In genomic region chr15:89376040-89376439, GRCm38 (mm10) we compare ENCODE assay signal across 29 mouse cellular contexts. TPM values are rescaled to one million over a fixed set of nuclear protein-coding genes. Genes with fewer than 3 reads are reported as not detected.
DNase-seq lines count a peak whose midpoint lies in the region; ATAC-seq and TF ChIP-seq lines count a peak whose summit lies in the region.
"Had no signal": no experiment of that assay in that cellular context is flagged by ENCODE, and none has a peak within 500 bp of the region (broad histone marks: within the 10 kb centered on the region; RNA-seq: fewer than 3 reads in every experiment).

No protein-coding gene starts in this region.

- TF ChIP-seq POLR2A in liver, adult 2 months (IDR thresholded peaks at IDR 0.05; ENCODE audit: extremely low read depth, insufficient read depth, low read length), result peak; percentile 43; the same call in 1 of the 2 replicates
- TF ChIP-seq POLR2A in small intestine, adult 2 months (IDR thresholded peaks at IDR 0.05; ENCODE audit: low read depth, low read length), result no peak

- peak overlapping the region; percentile 90 for H3K27ac ChIP-seq in liver, adult 2 months (replicated peaks; ENCODE audit: insufficient read depth, low read depth, low read length)
- H3K27ac ChIP-seq in liver, embryonic 12.5 days, result no peak overlapping the region
- peak overlapping the region; percentile 44; the same call in 1 of the 2 replicates for H3K27ac ChIP-seq in small intestine, adult 2 months (ENCODE audit: insufficient read depth, low read depth, low read length)
- H3K27ac ChIP-seq: embryonic facial prominence, embryonic 10.5 days; embryonic facial prominence, embryonic 13.5 days; forebrain, embryonic 12.5 days; forebrain, embryonic 15.5 days; heart, embryonic 15.5 days; hindbrain, embryonic 10.5 days; hindbrain, embryonic 13.5 days had no signal

- peaks cover 16% of the 10 kb centered on the region for H3K4me1 ChIP-seq in liver, adult 2 months (ENCODE audit: control insufficient read depth, insufficient read depth, low read length)
- peaks cover 51% of the 10 kb centered on the region for H3K4me1 ChIP-seq in liver, embryonic 12.5 days
- H3K4me1 ChIP-seq in small intestine, adult 2 months (ENCODE audit: control insufficient read depth, insufficient read depth, insufficient read length, low read length), result peaks cover 39% of the 10 kb centered on the region

- no peak for TF ChIP-seq CTCF in liver, adult 2 months (IDR thresholded peaks at IDR 0.05; ENCODE audit: low read depth, low read length)
- TF ChIP-seq CTCF in small intestine, adult 2 months (IDR thresholded peaks at IDR 0.05; ENCODE audit: extremely low read depth, insufficient read length, insufficient replicate concordance, low read depth, low read length), result no peak

- ATAC-seq in liver, embryonic 12.5 days, result no peak
- ATAC-seq: CD4-positive, CD25-positive, alpha-beta regulatory T cell, adult 4 months; forebrain, embryonic 15.5 days; hindbrain, embryonic 16.5 days had no signal

- H3K4me2 ChIP-seq in liver, embryonic 12.5 days, result no peak overlapping the region
- H3K4me2 ChIP-seq: embryonic facial prominence, embryonic 13.5 days; forebrain, embryonic 12.5 days; forebrain, embryonic 15.5 days; heart, embryonic 12.5 days; heart, embryonic 15.5 days; hindbrain, embryonic 13.5 days had no signal

- H3K36me3 ChIP-seq in liver, adult 2 months (ENCODE audit: control insufficient read depth, insufficient read depth, low read length), result peaks cover 6% of the 10 kb centered on the region; the same call in 1 of the 2 replicates
- peaks cover 19% of the 10 kb centered on the region for H3K36me3 ChIP-seq in liver, embryonic 12.5 days
- peaks cover 14% of the 10 kb centered on the region for H3K36me3 ChIP-seq in small intestine, adult 2 months (ENCODE audit: control insufficient read depth, insufficient read depth, low read length)

- H3K27me3 ChIP-seq in liver, adult 2 months (ENCODE audit: control insufficient read depth, insufficient read depth, low read length), result no peaks in the 10 kb centered on the region
- H3K27me3 ChIP-seq in liver, embryonic 12.5 days (replicated peaks), result peaks cover 45% of the 10 kb centered on the region
- no peaks in the 10 kb centered on the region for H3K27me3 ChIP-seq in small intestine, adult 2 months (ENCODE audit: control insufficient read depth, insufficient read depth, low read length)

- H3K79me2 ChIP-seq in liver, adult 2 months (ENCODE audit: control insufficient read depth, insufficient read depth, low read length), result peaks cover 4% of the 10 kb centered on the region; the same call in 1 of the 2 replicates

- H3K9me3 ChIP-seq in liver, embryonic 12.5 days (replicated peaks), result no peaks in the 10 kb centered on the region
- H3K9me3 ChIP-seq: embryonic facial prominence, embryonic 10.5 days; embryonic facial prominence, embryonic 13.5 days; forebrain, embryonic 12.5 days; forebrain, embryonic 15.5 days; heart, embryonic 12.5 days; heart, embryonic 15.5 days; hindbrain, embryonic 10.5 days; hindbrain, embryonic 13.5 days had no signal

- 36% methylated on average over 7 of the region's 7 CpGs for WGBS in liver, adult 2 months
- WGBS in liver, embryonic 12.5 days (ENCODE audit: insufficient replicate concordance), result 64% methylated on average over 7 of the region's 7 CpGs
- 73% methylated on average over 7 of the region's 7 CpGs for WGBS in small intestine, adult 2 months

- H3K4me3 ChIP-seq in liver, adult 2 months (ENCODE audit: insufficient read depth, low read depth, low read length), result peak overlapping the region; percentile 60
- H3K4me3 ChIP-seq in liver, embryonic 12.5 days, result no peak overlapping the region
- peak overlapping the region; percentile 49; the same call in 1 of the 2 replicates for H3K4me3 ChIP-seq in small intestine, adult 2 months (ENCODE audit: low read depth, low read length)
- H3K4me3 ChIP-seq: embryonic facial prominence, embryonic 13.5 days; erythroblast, embryonic 14.5 days; forebrain, embryonic 12.5 days; forebrain, embryonic 15.5 days; heart, embryonic 12.5 days; heart, embryonic 15.5 days; hindbrain, embryonic 10.5 days; hindbrain, embryonic 13.5 days had no signal

- peak; percentile 57 for DNase-seq in cerebellum, adult 9-11 months
- DNase-seq in cerebellum, adult 11-12 months, result no peak
- DNase-seq in liver, adult 2 months (ENCODE audit: extremely low read depth, low read depth, low spot score), result peak; percentile 100
- DNase-seq in adrenal gland, postnatal 25 days, result no peak
- DNase-seq: adrenal gland, adult 2 months; cerebellum, adult 11 months; cerebellum, adult 8-10 months; embryo, embryonic 11 days; gastrocnemius, postnatal 25 days; heart, adult 18-20 months; heart, postnatal 10 days; heart, postnatal 36 days had no signal

- peak overlapping the region; percentile 75 for H3K9ac ChIP-seq in liver, adult 2 months (ENCODE audit: low read depth, low read length)
- H3K9ac ChIP-seq in liver, embryonic 12.5 days, result no peak overlapping the region
- H3K9ac ChIP-seq: embryonic facial prominence, embryonic 13.5 days; forebrain, embryonic 12.5 days; forebrain, embryonic 15.5 days; heart, embryonic 12.5 days; heart, embryonic 15.5 days; hindbrain, embryonic 13.5 days had no signal

RNA-seq across cellular contexts. Expression of gene Tymp, which starts 0.8 kb away (rescaled TPM):
- total RNA-seq in liver, adult 2 months (2014; rRNA removed), result 48.7 and 62.5 TPM in 2 replicates
- 126 and 160 TPM in 2 replicates for polyA plus RNA-seq in liver, adult 2 months (2012; rRNA removed)
- 0.62 and 0.75 TPM in 2 replicates for polyA plus RNA-seq in liver, embryonic 12.5 days (2016; fragmentation: Nextera tagmentation; extraction: Ambion mirVana)
- 114 and 152 TPM in 2 replicates for polyA plus RNA-seq in small intestine, adult 2 months (2012; rRNA removed)
- 0.67 and 0.76 TPM in 2 replicates for total RNA-seq in adrenal gland, postnatal 25 days (2021)
- polyA plus RNA-seq: CD4-positive, CD25-positive, alpha-beta regulatory T cell, adult 4 months had no signal

RNA-seq across cellular contexts. Expression of gene Sco2, which starts 2.4 kb away (rescaled TPM):
- 105 and 131 TPM in 2 replicates for total RNA-seq in liver, adult 2 months (2014; rRNA removed)
- 353 and 400 TPM in 2 replicates for polyA plus RNA-seq in liver, adult 2 months (2012; rRNA removed)
- polyA plus RNA-seq in liver, embryonic 12.5 days (2016; fragmentation: Nextera tagmentation; extraction: Ambion mirVana), result 4.9 and 5.6 TPM in 2 replicates
- polyA plus RNA-seq in small intestine, adult 2 months (2012; rRNA removed), result 239 and 317 TPM in 2 replicates
- 26.0 and 35.6 TPM in 2 replicates for total RNA-seq in adrenal gland, postnatal 25 days (2021)

RNA-seq across cellular contexts. Expression of gene Odf3b, which starts 3.0 kb away (rescaled TPM):
- total RNA-seq in liver, adult 2 months (2014; rRNA removed), result 2.0 and 3.8 TPM in 2 replicates
- polyA plus RNA-seq in liver, adult 2 months (2012; rRNA removed), result 29.8 and 41.7 TPM in 2 replicates
- polyA plus RNA-seq in liver, embryonic 12.5 days (2016; fragmentation: Nextera tagmentation; extraction: Ambion mirVana), result 0.50 and 0.65 TPM in 2 replicates
- polyA plus RNA-seq in small intestine, adult 2 months (2012; rRNA removed), result 46.1 and 142 TPM in 2 replicates
- 0.91 TPM in 1 of 2 replicates, not detected in the other for total RNA-seq in adrenal gland, postnatal 25 days (2021)
- total RNA-seq: MEL had no signal
- polyA plus RNA-seq: C2C12 had no signal

RNA-seq across cellular contexts. Expression of gene Klhdc7b, which starts 8.7 kb away (rescaled TPM):
- total RNA-seq in liver, adult 2 months (2014; rRNA removed), result 0.07 and 0.28 TPM in 2 replicates
- polyA plus RNA-seq in liver, adult 2 months (2012; rRNA removed), result 0.30 and 0.34 TPM in 2 replicates
- polyA plus RNA-seq in liver, embryonic 12.5 days (2016; fragmentation: Nextera tagmentation; extraction: Ambion mirVana), result not detected in 2 replicates
- polyA plus RNA-seq in small intestine, adult 2 months (2012; rRNA removed), result 1.1 and 1.4 TPM in 2 replicates
- total RNA-seq in adrenal gland, postnatal 25 days (2021), result not detected in 2 replicates
- total RNA-seq: adrenal gland, adult 2 months; adrenal gland, postnatal 4 days; gastrocnemius, adult 8-10 months; gastrocnemius, postnatal 25 days; heart, adult 18-20 months; heart, postnatal 10 days; heart, postnatal 36 days; MEL had no signal
- polyA plus RNA-seq: adrenal gland, adult 2 months; C2C12; CD4-positive, CD25-positive, alpha-beta regulatory T cell, adult 4 months; embryonic facial prominence, embryonic 10.5 days; embryonic facial prominence, embryonic 13.5 days; erythroblast, embryonic 14.5 days; forebrain, embryonic 12.5 days; forebrain, embryonic 15.5 days; heart, embryonic 12.5 days; heart, embryonic 15.5 days; hindbrain, embryonic 10.5 days had no signal

RNA-seq across cellular contexts. Expression of gene Ncaph2, which starts 20.5 kb away (rescaled TPM):
- total RNA-seq in liver, adult 2 months (2014; rRNA removed), result 26.9 and 31.7 TPM in 2 replicates
- 52.1 and 63.9 TPM in 2 replicates for polyA plus RNA-seq in liver, adult 2 months (2012; rRNA removed)
- 134 TPM in 2 replicates for polyA plus RNA-seq in liver, embryonic 12.5 days (2016; fragmentation: Nextera tagmentation; extraction: Ambion mirVana)
- polyA plus RNA-seq in small intestine, adult 2 months (2012; rRNA removed), result 56.8 and 149 TPM in 2 replicates
- total RNA-seq in adrenal gland, postnatal 25 days (2021), result 67.8 and 88.4 TPM in 2 replicates

Comparison
In these comparisons a context has a peak if more than half of its experiments do, and no peak if none do; other contexts are left out.
1. DNase-seq: peak in cerebellum, adult 9-11 months (single experiment) and liver, adult 2 months (single experiment); none in cerebellum, adult 11-12 months (single experiment) and adrenal gland, postnatal 25 days (single experiment).
2. RNA of gene Tymp, which starts 0.8 kb away (polyA plus RNA-seq): 114 to 152 TPM in small intestine, adult 2 months and 126 to 160 TPM in liver, adult 2 months; 0.62 to 0.75 TPM in liver, embryonic 12.5 days; every median in the first group is over 10 times any median in the second.
3. RNA of gene Sco2, which starts 2.4 kb away (polyA plus RNA-seq): 353 to 400 TPM in liver, adult 2 months and 239 to 317 TPM in small intestine, adult 2 months; 4.9 to 5.6 TPM in liver, embryonic 12.5 days; every median in the first group is over 10 times any median in the second.
4. RNA of gene Odf3b, which starts 3.0 kb away (polyA plus RNA-seq): 46.1 to 142 TPM in small intestine, adult 2 months and 29.8 to 41.7 TPM in liver, adult 2 months; 0.50 to 0.65 TPM in liver, embryonic 12.5 days; every median in the first group is over 10 times any median in the second.